Mouse (Mus musculus) E14TG2a.4 (cell line): ENCODE results near the gene Lrrc4c.

Experiments
- CTCF ChIP-seq: conservative IDR thresholded peaks from 2 replicates; pipeline ENCODE4 v1.5.1; 2014; ENCODE audit warnings: low read length
- POU5F1 ChIP-seq: IDR thresholded peaks from 2 replicates; pipeline ENCODE4 v1.6.1; 2014; ENCODE audit warnings: low read length, borderline replicate concordance

DNA sequence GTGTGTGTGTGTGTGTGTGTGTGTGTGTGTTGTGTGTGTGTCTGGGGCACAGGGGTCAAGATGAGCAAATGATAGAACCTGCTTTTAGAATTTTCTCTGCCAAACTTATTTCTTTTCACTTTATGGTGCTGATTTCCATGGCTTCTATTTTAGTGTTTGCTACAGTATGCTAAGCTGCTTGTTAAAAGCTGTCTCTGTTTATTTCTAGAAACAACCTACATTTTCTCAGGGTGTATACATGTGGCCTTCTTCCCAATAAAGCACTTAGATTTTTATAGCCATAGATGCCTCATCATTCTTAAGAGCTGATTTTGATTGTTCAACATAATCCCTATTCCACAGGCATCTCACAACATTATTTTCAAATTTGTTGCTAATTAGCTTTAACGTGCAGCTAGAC, 229.2 kb downstream of the Lrrc4c start:
- TF ChIP-seq CTCF (no peak), POU5F1 (no peak)
